Mouse (Mus musculus): ENCODE measurements around the gene Cntn3.
"Not testable (repeated sequence)": the region's sequence is repeated elsewhere in the genome, so short reads cannot be mapped to it uniquely, and the experiment has no call there.

Cntn3 gene

DNA sequence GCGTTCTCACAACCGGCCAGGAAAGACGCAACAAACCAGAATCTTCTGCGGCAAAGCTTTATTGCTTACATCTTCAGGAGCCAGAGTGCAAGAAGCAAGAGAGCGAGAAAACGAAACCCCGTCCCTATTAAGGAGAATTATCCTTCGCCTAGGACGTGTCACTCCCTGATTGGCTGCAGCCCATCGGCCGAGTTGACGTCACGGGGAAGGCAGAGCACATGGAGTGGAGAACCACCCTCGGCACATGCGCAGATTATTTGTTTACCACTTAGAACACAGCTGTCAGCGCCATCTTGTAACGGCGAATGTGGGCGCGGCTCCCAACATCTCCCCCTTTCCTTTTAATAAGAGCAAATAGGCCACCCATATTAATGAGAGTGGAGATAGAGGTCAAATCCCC, at the start of gene Cntn3:
TSS of gene Cntn3 (minus strand) at position 101 of the 400 bp plus-strand sequence.
- not testable (repeated sequence) for DNase-seq

DNA sequence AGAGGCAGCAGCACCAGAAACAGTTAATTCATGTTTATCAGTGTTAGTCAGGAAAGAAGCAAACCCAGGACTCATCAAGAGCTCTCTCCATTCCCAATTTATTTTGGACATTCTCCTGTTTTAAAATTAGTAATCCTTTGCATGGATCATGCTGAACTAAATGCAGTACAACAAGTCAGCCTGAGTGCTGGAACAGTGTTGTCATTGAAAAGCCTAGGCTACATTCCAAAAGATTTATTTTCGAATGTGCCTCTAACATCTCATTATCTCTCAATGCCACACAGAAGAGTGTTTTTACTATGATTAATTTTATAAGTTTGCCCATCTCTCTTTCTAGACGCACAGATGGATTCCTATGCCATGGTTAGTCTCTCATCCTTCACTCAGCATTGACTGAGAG, 27.9 kb upstream of the Cntn3 start:
- DNase-seq, result no peak

DNA sequence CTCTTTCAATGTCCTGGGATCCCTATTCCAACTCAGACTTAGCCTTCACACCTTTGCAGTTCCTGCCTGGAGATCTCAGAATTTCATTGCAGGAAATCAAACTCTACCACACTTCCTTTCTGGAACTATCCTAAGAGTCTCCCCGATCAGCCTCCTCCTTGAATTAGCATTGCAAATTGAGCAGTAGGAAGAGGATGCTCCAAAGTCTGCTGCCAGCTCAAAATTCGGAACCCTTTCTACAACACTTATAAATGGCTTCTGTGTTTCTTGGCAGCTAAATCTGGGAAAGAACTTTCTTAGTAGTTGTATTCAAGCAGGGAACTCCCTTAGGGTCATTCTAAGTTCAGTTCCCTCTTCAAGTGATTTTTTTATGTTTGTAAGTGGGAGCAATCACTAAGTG, 24.9 kb upstream of the Cntn3 start:
- DNase-seq, result peak; percentile 7

DNA sequence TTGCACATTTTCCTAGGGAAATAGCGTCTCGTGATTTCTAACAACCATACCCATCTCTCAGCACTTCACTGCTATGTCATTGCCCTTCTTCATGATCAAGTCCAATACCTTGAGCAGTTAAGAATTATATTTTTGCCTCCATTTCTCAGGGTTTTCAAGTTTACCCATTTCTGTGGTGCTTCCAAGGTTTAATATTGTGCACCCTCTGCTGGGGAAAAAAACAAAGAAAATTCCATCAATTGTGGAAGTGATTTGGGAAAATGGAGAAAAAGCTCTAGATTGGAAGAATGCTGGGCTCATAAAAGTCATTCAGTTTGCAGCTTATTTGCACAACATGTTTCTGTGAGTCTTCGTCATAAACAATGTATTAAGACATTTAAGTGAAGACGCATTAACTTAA, 17.2 kb upstream of the Cntn3 start:
- DNase-seq, result no peak

DNA sequence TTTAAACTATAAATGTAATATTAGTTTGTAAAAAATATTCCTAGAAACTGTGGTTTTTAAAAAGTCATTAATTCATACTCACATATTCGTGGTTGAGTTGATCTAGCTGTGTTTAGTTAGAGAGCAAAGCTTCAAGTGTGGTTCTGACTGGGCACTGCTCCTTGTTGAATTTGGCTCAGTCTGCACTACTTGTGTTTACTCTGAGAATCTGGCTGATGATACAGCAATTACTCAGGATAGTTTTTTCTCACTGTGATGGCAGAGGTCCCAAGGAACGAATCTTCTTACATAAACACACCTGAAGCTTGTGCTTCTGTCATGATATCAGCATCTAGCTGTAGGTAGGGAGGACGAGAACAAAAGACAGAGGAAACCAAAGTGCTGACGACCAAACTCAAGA, 16.4 kb upstream of the Cntn3 start:
- DNase-seq, result no peak

DNA sequence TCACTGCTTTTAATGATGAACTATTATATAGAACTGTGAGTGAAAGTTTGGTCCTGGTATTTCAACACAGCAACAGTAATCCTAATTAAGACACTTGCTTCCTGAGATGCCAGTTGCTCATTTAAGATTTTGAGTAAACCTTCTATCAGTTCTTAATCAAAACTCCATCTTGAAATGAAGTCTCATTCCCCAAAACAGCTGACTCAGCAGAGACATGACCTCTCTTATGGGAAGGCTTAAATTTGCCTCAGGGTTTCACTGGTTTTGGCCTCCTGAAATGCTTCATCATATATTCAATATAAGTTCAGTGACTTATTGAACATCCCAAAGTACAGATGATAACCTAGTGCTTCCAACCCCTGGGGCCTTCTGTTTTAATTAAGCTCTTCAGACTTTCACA, 13.2 kb upstream of the Cntn3 start:
- no peak for DNase-seq

DNA sequence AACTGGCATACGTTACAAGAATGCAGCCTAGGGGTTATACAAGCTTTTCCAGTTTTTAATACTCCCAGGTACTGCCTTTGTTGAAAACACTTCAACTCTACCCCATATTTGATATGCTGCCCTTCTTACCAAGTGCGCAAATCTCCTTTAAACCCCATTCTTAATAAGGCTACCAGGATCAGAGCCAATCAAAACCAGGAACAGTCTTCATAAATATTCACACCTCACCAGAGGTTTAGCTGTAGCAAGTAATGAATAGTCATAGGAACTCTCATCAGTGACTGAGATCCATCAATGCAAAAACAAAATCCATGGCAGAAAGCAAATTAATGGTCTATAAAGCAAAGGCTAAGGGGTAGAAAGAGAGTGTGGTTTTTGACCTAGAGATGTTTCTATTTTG, 10.7 kb upstream of the Cntn3 start:
- DNase-seq, result no peak

DNA sequence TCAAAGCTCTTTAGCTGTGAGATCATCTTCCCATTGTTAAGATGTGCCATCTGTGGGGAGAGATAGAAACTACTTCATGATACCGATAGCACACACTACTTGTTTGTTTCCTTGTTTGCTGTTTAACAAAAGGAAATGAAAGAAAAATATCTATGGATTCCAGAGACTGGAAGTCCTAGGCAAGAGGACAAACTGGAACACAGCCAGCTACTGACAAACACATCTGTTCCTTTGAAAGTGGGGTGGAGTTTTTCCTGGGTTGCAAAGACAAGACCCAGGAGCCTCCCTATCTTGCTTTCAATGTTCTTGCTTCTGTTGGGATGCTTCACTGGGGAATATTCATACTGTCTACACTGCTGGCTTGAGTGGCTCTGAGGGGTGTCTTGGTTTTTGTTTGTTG, 5.4 kb downstream of the Cntn3 start:
- no peak for DNase-seq

DNA sequence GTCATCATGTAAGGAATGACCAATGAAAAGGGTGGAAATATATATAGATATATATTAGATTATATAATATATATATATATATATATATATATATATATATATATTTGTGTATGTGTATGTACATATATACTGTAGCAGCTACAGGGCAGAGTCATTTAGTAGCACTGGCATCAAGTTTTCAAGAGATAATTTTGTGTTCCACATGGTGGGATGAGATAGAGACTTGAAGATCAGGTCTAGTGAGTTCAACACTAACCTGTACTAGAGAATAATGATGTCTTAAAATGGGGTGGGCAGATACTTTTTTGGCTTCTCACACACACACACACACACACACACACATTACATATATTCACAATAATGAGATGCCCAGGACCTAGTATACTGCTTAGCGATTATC, 7.7 kb downstream of the Cntn3 start:
- no peak for DNase-seq

DNA sequence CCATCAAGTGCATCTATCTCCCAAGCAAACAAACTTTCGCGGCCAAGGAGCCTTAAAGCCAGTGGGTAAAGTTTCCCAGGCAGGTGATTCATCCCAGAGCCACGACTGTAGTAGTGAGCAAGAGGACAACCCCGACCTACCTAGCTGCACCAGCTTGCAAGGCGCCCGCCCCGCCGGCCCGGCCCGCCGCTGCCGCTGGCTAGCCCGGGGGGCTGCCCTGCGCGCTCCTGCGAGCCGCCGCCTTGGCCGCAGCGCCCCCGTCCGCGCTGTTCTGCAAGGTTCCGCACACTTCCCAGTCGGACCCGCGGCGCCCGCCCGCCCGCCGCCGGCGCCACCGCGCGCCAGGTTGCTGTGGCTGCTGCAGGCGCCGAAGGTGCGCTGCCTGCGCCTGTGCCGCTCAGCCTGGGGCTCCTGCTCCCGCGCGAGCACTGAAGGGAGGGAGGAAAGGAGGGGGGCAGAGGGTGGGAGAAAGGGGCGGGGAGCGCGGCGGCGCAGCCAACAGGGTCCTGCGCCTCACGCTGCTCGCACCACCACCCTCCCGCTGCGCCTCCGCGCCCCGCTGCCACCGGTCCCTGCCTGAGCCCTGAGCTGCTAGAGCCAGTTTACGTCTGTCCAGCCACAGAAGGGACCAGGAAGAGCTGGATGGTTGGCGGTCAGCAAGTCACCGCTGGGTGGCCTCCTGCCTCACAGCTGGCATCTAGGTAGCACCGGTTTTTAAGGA, 8.7 kb downstream of the Cntn3 start:
- peak; percentile 85 for DNase-seq

DNA sequence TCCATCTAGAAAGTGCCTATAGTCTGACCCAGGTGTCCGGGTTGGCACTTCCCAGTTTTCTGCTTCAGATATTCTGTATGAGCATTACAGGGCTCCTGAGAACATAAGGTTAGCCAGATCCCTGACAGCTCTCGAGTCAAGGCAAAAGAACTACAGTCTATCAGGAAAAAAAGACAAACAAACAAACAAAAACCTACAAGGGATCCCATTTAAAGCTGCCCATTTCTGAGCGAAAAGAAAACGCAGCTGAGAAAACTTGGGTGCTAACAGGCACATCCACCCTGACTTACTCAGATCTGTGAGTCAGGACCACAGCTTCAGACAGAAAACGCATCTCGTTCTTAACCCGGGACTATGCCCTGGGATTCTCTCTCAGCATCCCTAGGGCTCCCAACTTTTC, 9.5 kb downstream of the Cntn3 start:
- no peak for DNase-seq

DNA sequence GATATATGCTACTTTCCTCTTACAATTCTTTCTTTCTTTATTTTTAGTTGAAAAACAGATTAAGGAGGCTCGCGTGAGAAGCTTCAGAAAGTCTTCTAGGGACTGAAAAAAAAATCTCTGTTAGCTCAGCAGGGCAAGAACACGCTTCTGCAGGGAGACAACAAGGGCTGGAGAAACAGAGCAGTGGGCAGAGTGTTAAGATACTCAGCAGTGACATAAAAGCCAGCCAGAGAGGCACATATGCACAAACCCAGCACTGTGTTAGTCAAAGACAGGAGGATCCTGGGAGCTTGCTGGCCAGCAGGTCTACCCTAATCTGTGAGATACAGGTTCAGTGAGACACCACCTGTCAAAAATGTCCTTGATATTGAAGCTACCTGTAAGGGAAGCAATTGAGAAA, 15.4 kb downstream of the Cntn3 start:
- DNase-seq, result no peak

DNA sequence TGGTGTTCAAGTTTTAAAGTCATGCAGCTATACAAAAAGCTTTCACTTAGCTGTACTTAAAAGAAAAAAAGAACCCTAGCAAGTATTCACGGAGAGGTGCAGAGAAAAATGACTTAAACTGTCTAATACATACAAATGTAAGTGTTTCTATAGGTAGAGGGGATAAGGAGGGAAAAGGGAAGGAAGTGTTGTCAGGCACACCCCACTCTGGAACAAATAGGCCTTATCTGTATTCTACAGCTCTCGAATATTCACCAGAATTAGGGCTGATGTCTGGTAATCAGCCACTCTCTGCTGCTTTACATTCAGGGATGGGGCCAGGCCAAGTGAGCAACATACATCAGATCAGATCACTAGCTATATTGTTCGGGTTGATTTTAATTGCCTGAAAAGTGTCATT, 16.4 kb downstream of the Cntn3 start:
- DNase-seq, result no peak

DNA sequence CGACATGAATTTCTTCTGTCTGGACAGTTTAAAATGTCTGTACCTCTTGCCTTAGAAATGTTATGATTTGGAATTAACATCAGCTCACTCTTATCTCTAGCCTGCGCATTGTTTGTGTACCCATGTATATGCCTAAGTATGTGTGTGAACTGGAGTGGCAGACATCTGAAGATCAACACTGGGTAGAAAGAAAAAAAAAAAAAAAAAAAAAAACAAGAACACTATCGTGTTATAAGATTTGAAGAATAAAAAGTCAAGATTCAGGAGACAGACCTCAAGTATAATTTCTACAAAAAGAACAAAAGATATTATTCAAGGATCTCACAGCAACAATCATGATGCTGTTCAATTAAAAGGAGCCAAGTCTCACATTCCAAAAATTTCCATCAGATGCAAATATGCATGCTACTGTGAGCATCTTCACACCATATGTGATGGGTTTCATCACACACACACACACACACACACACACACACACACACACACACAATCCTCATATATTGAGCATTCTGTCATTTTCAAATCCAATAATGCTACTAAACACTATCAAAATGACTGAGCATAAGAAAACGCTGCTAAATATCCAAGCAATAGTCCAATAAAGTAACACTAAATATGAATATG, 17.0 kb downstream of the Cntn3 start:
- DNase-seq, result no peak

DNA sequence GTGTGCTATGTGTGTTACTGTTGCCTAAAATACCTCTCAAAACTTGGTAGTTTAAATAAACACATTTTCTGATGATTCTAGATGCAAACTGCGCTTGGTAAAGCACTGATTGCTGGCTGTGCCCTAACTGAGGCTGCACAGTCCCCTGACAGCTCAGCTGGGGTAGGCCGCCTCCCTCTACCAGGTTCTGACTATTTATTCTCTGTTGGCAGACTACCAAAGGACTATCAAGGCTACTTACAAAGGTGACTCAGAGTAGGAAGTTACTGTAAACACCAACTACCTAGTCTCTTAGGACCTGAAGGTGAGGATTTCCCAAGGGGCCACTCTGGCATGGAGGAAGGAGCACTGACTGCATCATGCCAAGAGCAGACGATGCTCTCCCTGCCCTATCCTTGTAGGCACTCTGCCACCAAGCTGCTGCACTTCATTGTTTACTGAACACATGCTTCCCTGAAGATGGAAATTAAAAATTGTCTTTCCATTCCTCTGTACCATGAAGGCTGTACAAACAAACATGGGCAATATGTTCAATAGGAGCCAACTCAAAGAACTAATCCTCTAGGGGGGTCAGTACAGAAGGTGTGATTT, 17.7 kb downstream of the Cntn3 start:
- no peak for DNase-seq

DNA sequence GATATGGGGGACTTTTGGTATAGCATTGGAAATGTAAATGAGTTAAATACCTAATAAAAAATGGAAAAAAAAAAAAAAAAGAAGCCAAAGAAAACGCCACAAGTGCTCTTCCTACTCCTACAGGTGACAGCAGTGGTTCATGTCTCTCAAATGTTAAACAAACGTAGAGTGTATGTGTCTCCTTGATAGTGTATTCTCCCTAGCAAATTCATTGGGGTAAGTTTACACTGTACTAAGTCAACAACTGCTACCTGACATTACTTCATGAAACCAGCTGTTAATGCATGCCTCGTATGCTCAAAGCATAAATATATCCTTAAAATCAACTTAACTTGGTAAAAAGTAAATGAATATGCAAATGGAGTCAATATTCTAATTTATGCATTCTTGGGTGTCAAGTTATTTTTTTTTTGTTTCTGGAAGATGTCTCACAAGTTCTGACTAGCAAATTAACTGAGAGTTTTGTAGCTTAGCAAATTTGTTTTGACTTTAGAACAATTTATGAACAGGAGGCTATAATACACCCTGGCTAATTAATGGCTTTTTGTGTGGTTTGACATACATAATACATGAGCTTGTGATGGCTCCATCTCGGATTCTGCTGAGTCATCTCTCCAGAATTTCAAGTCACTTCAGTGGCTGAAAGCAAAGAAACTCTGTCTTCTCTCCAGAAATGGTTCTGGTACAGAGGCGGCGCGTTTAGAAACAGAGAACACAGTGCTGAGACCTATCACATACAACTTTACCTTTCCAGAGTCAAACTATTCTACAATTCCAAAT, 31.1 kb downstream of the Cntn3 start:
- DNase-seq, result no peak

DNA sequence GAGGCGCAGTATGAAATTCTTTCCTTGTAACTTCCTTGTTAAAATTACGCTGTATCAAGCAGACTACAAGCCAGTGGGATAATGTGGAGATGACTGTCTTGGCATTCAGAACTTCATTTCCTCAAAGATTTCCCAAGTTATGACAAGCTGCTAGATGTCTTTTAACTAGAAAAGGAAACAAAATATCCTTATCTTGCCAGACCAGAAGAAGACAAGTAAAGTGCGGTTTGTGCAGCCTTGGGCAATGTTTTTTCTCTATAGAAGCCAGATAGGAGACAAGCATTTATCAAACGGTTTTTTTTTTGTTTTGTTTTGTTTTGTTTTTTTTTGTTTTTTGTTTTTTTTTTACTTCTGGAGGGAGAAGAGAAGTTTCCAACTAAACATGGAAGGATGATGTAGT, 37.3 kb downstream of the Cntn3 start:
- no peak for DNase-seq

DNA sequence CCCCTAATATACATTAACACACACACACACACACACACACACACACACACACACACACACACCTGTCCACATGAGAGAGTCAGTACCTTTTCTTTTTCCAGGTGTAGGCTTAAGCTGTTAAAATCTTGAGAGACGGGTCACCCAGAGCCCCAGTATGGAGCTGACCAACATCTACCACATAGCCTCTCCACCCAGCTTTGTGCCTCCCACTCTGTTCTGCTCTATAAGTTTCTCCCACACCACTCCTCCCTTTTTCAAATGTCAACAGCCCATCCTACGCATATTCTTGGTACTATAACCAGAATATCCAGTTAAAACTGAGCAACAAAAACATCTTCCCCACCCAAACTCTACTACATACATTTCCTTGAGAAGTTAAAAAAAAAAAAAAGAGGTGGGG, 49.9 kb downstream of the Cntn3 start:
- DNase-seq, result no peak

DNA sequence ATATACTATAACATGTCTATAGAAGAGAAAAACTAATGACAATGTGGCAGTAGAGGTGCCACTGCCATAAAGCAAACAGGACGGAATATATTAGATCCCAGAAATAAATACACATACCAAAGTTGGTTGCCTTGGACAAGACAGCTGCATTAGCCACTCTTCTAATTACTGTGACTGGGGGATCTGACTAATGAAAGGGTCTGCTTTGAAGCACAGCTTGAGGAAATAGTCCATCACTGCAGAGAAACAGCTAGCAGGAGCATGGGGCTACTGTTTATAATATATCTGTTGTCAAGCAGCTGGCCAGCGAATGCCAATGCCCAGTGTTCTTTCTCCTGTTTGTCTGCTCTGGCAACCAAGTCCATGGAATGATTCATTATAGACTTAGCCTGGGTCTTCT, 51.9 kb downstream of the Cntn3 start:
- DNase-seq, result no peak

DNA sequence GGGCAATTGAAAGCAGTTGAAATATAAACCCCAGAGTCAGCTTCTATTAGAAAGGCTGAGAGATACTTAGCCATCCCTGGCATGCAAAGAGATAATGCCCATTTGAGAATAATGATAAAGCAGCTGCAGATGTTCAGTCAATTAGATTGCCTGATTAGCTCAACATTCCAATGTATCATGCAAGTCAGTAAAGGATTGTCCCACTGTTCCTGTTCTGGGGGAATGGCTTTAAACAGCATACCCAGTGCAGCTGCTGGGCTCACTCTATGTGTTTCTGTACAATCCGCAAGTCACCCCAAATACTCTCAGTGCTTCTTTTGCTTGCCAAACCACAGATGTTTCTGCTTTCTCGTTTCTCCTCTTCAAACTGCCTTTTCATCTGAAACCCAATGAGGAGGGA, 57.7 kb downstream of the Cntn3 start:
- DNase-seq, result no peak

DNA sequence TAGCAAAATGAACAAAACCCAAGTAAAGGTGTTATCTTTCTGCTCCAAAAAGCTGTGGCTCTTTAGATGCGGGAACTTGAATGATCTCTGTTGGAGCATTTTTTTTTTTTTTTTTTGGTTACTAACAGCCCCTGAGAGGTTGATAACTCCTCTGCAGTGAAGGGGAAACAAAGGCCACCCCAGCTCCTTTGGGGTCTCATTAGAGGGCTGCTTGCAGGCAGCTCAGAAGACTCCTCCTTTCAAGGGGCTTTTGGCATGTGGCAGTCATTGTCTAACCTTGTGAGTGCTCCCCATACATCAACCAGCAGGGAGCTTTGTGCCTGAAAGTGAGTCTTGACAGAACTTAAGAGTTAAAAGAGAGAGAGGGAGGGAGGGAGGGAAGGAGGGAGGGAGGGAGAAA, 60.8 kb downstream of the Cntn3 start:
- no peak for DNase-seq

DNA sequence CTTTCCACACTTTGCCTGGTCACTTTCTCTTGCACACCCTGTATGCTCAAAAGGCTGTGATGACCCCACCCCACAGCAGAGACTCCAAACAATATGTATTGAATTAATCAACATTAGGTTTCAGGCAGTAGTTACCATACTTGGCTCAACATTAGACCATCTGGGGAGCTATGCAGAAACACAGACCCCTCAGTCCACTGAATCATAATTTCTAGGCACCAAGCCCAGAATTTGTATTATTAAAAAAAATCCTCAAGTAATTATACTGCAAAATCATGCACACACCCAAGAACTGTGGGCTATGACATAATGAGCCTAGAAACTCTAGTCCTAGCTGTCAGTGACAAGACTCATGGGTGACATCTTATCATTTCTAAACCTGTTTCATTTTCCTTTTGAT, 87.4 kb downstream of the Cntn3 start:
- DNase-seq, result no peak

DNA sequence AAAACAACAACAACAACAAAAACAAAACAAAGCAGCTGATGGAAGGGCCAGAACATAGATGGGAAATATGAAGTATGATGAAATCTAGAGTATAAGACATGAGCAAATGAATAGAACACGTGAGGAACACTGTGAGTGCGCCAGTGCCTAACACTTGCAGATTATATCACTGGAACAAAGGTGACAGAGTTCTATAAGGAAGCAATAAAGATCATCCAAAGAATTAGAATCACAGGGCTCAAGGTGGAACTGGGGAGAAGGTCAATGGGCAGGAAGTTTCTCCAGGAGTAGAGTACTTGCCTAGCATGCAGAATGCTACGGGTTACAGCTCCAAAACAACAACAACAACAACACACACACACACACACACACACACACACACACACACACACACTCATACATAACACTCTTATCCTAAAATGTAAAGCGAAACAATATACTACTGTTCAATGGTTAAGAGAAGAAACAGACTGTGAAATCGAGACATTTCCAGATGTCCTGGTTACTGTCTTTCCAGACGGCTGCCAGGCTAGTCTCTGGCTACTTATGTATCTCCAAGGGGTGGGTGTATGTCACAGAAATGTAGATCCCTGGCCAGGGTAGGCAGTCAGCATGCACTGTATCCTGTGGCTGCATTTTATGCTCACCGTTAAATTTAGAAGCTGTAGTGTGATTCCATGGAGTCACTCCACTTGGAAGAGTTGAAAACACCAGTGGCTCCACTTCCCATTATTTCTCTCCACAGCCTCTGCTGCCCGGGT, 94.4 kb downstream of the Cntn3 start:
- DNase-seq, result no peak

Measured in right cerebral cortex, postnatal 25 days (tissue).